28 mouse cellular contexts compared by ENCODE assay signal in the genomic region with DNA sequence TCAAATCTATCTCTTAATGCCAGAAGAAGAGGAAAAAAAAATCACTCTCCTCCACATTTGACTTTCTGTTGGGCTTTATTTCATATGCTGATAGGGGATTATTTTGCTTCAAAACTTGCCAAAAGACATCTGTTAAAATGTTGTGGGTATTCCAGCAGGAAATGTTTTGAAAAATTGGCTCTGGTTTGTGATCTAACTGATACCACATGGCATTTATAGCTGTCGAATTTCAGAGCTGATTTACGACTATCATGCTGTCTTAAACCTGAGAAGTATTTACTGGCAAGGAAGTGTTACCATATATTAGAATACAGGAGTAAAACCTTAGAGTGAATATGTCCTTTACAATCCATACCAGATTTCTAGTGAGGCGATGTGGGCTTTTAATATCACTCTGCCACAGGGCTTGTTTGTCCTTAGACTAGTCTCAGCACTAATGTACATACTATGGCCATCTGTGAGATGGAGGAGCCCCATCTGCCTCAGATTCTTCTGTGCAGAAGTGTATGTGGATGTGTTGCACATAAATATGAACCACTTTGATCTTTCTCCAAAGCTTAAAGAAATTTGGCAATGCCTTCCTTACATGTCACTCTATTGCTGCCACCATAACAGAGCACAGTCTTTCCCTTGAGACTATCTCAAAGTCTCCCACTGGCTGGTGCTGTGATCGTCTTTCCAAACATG.
DNase-seq lines count a peak whose midpoint lies in the region; ATAC-seq and TF ChIP-seq lines count a peak whose summit lies in the region.
"Had no signal": no experiment of that assay in that cellular context is flagged by ENCODE, and none has a peak within 500 bp of the region (broad histone marks: within the 10 kb centered on the region; RNA-seq: fewer than 3 reads in every experiment).

No protein-coding gene starts in this region.

- no peak overlapping the region for H3K9ac ChIP-seq in embryonic facial prominence, embryonic 11.5 days (replicated peaks; ENCODE audit: low read length)
- H3K9ac ChIP-seq in forebrain, postnatal 0 days, result no peak overlapping the region
- H3K9ac ChIP-seq: heart, embryonic 13.5 days; hindbrain, embryonic 15.5 days; limb, embryonic 12.5 days; liver, embryonic 12.5 days; liver, postnatal 0 days had no signal

- DNase-seq in embryonic facial prominence, embryonic 11.5 days (ENCODE audit: low spot score), result peak; percentile 3
- no peak for DNase-seq in embryonic facial prominence, embryonic 10.5 days (ENCODE audit: low spot score)
- DNase-seq in frontal cortex, adult 2 months (ENCODE audit: extremely low spot score in 1 of 2, low spot score in 1 of 2), result peak; percentile 7 to 11
- no peak for DNase-seq in frontal cortex, postnatal 10 days (ENCODE audit: low spot score in 2 of 2)
- DNase-seq in brain, adult 2 months (ENCODE audit: low read depth, low spot score), result peak; percentile 38
- DNase-seq in forebrain, postnatal 0 days, result peak; percentile 37
- DNase-seq in cerebellum, postnatal 25 days, result no peak
- no peak for DNase-seq in adrenal gland, postnatal 4 days (ENCODE audit: low spot score in 2 of 2)
- DNase-seq: adrenal gland, adult 8-10 months; cerebellum, adult 18-20 months; cerebellum, postnatal 10 days; gastrocnemius, postnatal 10 days; heart, postnatal 10 days; kidney, adult 8-10 months; kidney, postnatal 10 days; layer of hippocampus, adult 9-11 months; liver, postnatal 0 days; midbrain, embryonic 14.5 days had no signal

- 65% methylated on average over 4 of the region's 4 CpGs for WGBS in embryonic facial prominence, embryonic 11.5 days
- WGBS in embryonic facial prominence, embryonic 10.5 days, result 69% methylated on average over 4 of the region's 4 CpGs
- whole genome bisulfite sequencing in forebrain, postnatal 0 days, result 60% methylated on average over 4 of the region's 4 CpGs

- no peaks in the 10 kb centered on the region for H3K27me3 ChIP-seq in embryonic facial prominence, embryonic 11.5 days (ENCODE audit: control insufficient read depth, insufficient read depth, low read length)
- H3K27me3 ChIP-seq in embryonic facial prominence, embryonic 10.5 days (replicated peaks; ENCODE audit: low read depth, poor library complexity, severe bottlenecking), result peaks cover 93% of the 10 kb centered on the region
- no peaks in the 10 kb centered on the region for H3K27me3 ChIP-seq in forebrain, postnatal 0 days (ENCODE audit: insufficient read depth, low read length)
- H3K27me3 ChIP-seq: CH12.LX; liver, embryonic 12.5 days had no signal

- no peak for TF ChIP-seq CTCF in forebrain, postnatal 0 days (IDR thresholded peaks at IDR 0.05; ENCODE audit: low read depth)

- no peak overlapping the region for H3K4me3 ChIP-seq in embryonic facial prominence, embryonic 11.5 days (ENCODE audit: low read depth, low read length)
- no peak overlapping the region for H3K4me3 ChIP-seq in embryonic facial prominence, embryonic 10.5 days
- H3K4me3 ChIP-seq in forebrain, postnatal 0 days (ENCODE audit: low read depth, low read length), result no peak overlapping the region
- H3K4me3 ChIP-seq: heart, embryonic 13.5 days; hindbrain, embryonic 10.5 days; hindbrain, embryonic 15.5 days; limb, embryonic 12.5 days; liver, embryonic 12.5 days had no signal

- no peak overlapping the region for H3K27ac ChIP-seq in embryonic facial prominence, embryonic 11.5 days (replicated peaks; ENCODE audit: low read depth, low read length)
- H3K27ac ChIP-seq in embryonic facial prominence, embryonic 10.5 days (replicated peaks), result no peak overlapping the region
- H3K27ac ChIP-seq in forebrain, postnatal 0 days (ENCODE audit: low read depth, low read length), result no peak overlapping the region
- H3K27ac ChIP-seq: heart, embryonic 13.5 days; hindbrain, embryonic 10.5 days; hindbrain, embryonic 15.5 days; limb, embryonic 12.5 days; liver, embryonic 12.5 days; macrophage had no signal

- no peak for ATAC-seq in embryonic facial prominence, embryonic 11.5 days (replicated peaks; ENCODE audit: insufficient number of reproducible peaks, low FRiP score, low TSS enrichment, low read depth)
- ATAC-seq in forebrain, postnatal 0 days, result peak; percentile 74
- ATAC-seq: activated CD4-positive, CD25-positive, alpha-beta regulatory T cell, adult 4 months; inflammation-experienced regulatory T-cells, adult 6 months; liver, embryonic 12.5 days; liver, postnatal 0 days; lung, postnatal 0 days had no signal

- H3K4me1 ChIP-seq in embryonic facial prominence, embryonic 11.5 days (ENCODE audit: control insufficient read depth, insufficient read depth, low read length), result no peaks in the 10 kb centered on the region
- no peaks in the 10 kb centered on the region for H3K4me1 ChIP-seq in embryonic facial prominence, embryonic 10.5 days
- no peaks in the 10 kb centered on the region for H3K4me1 ChIP-seq in forebrain, postnatal 0 days (ENCODE audit: insufficient read depth)
- H3K4me1 ChIP-seq: heart, embryonic 13.5 days; hindbrain, embryonic 10.5 days; hindbrain, embryonic 15.5 days; limb, embryonic 12.5 days; liver, embryonic 12.5 days had no signal

- H3K4me2 ChIP-seq in embryonic facial prominence, embryonic 11.5 days (ENCODE audit: low read depth, low read length), result no peak overlapping the region
- H3K4me2 ChIP-seq in forebrain, postnatal 0 days (ENCODE audit: low read depth), result no peak overlapping the region
- H3K4me2 ChIP-seq: heart, embryonic 13.5 days; hindbrain, embryonic 15.5 days; limb, embryonic 12.5 days; liver, embryonic 12.5 days had no signal

- no peaks in the 10 kb centered on the region for H3K9me3 ChIP-seq in embryonic facial prominence, embryonic 11.5 days (replicated peaks; ENCODE audit: control insufficient read depth, low read length)
- H3K9me3 ChIP-seq in embryonic facial prominence, embryonic 10.5 days, result no peaks in the 10 kb centered on the region
- no peaks in the 10 kb centered on the region for H3K9me3 ChIP-seq in forebrain, postnatal 0 days (ENCODE audit: low read length)
- H3K9me3 ChIP-seq: heart, embryonic 13.5 days; hindbrain, embryonic 10.5 days; hindbrain, embryonic 15.5 days; limb, embryonic 12.5 days; liver, embryonic 12.5 days had no signal

- no peaks in the 10 kb centered on the region for H3K36me3 ChIP-seq in embryonic facial prominence, embryonic 11.5 days (replicated peaks; ENCODE audit: control insufficient read depth, insufficient read depth, low read depth, low read length)
- no peaks in the 10 kb centered on the region for H3K36me3 ChIP-seq in embryonic facial prominence, embryonic 10.5 days (replicated peaks)
- no peaks in the 10 kb centered on the region for H3K36me3 ChIP-seq in forebrain, postnatal 0 days (ENCODE audit: insufficient read depth)
- H3K36me3 ChIP-seq: heart, embryonic 13.5 days; hindbrain, embryonic 10.5 days; hindbrain, embryonic 15.5 days; limb, embryonic 12.5 days; liver, embryonic 12.5 days had no signal

Comparison
In these comparisons a context has a peak if more than half of its experiments do, and no peak if none do; other contexts are left out.
1. DNase-seq: peak in embryonic facial prominence, embryonic 11.5 days (single experiment), frontal cortex, adult 2 months (2 of 2), brain, adult 2 months (single experiment) and forebrain, postnatal 0 days (single experiment); none in embryonic facial prominence, embryonic 10.5 days (single experiment), frontal cortex, postnatal 10 days (0 of 2), cerebellum, postnatal 25 days (0 of 2) and adrenal gland, postnatal 4 days (0 of 2).